9 mouse cellular contexts compared by ENCODE assay signal in genomic region chr2:158178696-158179369, GRCm38 (mm10). TPM values are rescaled to one million over a fixed set of nuclear protein-coding genes. Genes with fewer than 3 reads are reported as not detected.
DNase-seq lines count a peak whose midpoint lies in the region; ATAC-seq lines count a peak whose summit lies in the region.
"Had no signal": no experiment of that assay in that cellular context is flagged by ENCODE, and none has a peak within 500 bp of the region (broad histone marks: within the 10 kb centered on the region; RNA-seq: fewer than 3 reads in every experiment).

No protein-coding gene starts in this region.

- DNase-seq in urinary bladder, adult 18-20 months (ENCODE audit: low spot score in 2 of 2), result peak; percentile 62 to 68
- no peak for DNase-seq in urinary bladder, adult 2 months (ENCODE audit: low spot score)
- peak; percentile 75 for DNase-seq in forebrain, embryonic 10.5 days (ENCODE audit: extremely low spot score, low spot score)
- peak; percentile 84 to 88 for DNase-seq in heart, postnatal 10 days
- peak; percentile 89 to 91 for DNase-seq in kidney, postnatal 25 days
- peak; percentile 61 to 85 for DNase-seq in spleen, postnatal 10 days (ENCODE audit: low spot score in 2 of 2)
- DNase-seq in frontal cortex, postnatal 14 days (ENCODE audit: low spot score in 2 of 2), result no peak

- intact Hi-C loops in heart, postnatal 10 days (cut with DNase I), result no loop called here

- peak overlapping the region; percentile 45 for H3K4me3 ChIP-seq in forebrain, embryonic 10.5 days

- ATAC-seq in megakaryocyte progenitor cell, adult 5-6 weeks (replicated peaks; ENCODE audit: poor library complexity), result peak; percentile 51
- ATAC-seq: Patski had no signal

- no peaks in the 10 kb centered on the region for H3K9me3 ChIP-seq in forebrain, embryonic 10.5 days

- WGBS in forebrain, embryonic 10.5 days, result 11% methylated on average over 19 of the region's 19 CpGs

- peak overlapping the region; percentile 66 for H3K27ac ChIP-seq in forebrain, embryonic 10.5 days

- H3K36me3 ChIP-seq in forebrain, embryonic 10.5 days (replicated peaks), result no peaks in the 10 kb centered on the region

- H3K27me3 ChIP-seq in forebrain, embryonic 10.5 days (ENCODE audit: poor library complexity, severe bottlenecking), result peaks cover 23% of the 10 kb centered on the region
- H3K27me3 ChIP-seq: Patski had no signal

- H3K4me1 ChIP-seq in forebrain, embryonic 10.5 days, result peaks cover 39% of the 10 kb centered on the region

RNA-seq across cellular contexts. Expression of gene Tgm2, which starts 32.6 kb away (rescaled TPM):
- polyA plus RNA-seq in urinary bladder, adult 2 months (2012; rRNA removed), result 218 and 272 TPM in 2 replicates
- polyA plus RNA-seq in forebrain, embryonic 10.5 days (2016; fragmentation: Nextera tagmentation; extraction: Ambion mirVana), result 6.3 and 7.2 TPM in 2 replicates
- 100 to 1,000 TPM; 162 to 208 TPM for total RNA-seq in heart, postnatal 10 days (2021)
- total RNA-seq in megakaryocyte progenitor cell, adult 5-6 weeks (2015), result 0.07 and 0.39 TPM in 2 replicates
- 0.58 and 1.5 TPM in 2 replicates for total RNA-seq in megakaryocyte progenitor cell, adult 5-6 weeks (2017)

RNA-seq across cellular contexts. Expression of gene D630003M21Rik, which starts 50.2 kb away (rescaled TPM):
- 1.9 and 2.5 TPM in 2 replicates for polyA plus RNA-seq in urinary bladder, adult 2 months (2012; rRNA removed)
- polyA plus RNA-seq in forebrain, embryonic 10.5 days (2016; fragmentation: Nextera tagmentation; extraction: Ambion mirVana), result 2.3 and 3.1 TPM in 2 replicates
- 1 to 10 TPM; 8.6 to 8.7 TPM for total RNA-seq in heart, postnatal 10 days (2021)
- not detected in 2 replicates for total RNA-seq in megakaryocyte progenitor cell, adult 5-6 weeks (2015)
- 0.04 TPM in 1 of 2 replicates, not detected in the other for total RNA-seq in megakaryocyte progenitor cell, adult 5-6 weeks (2017)

Comparison
In these comparisons a context has a peak if more than half of its experiments do, and no peak if none do; other contexts are left out.
1. DNase-seq: peak in urinary bladder, adult 18-20 months (2 of 2), forebrain, embryonic 10.5 days (single experiment), heart, postnatal 10 days (2 of 2), kidney, postnatal 25 days (2 of 2) and spleen, postnatal 10 days (2 of 2); none in urinary bladder, adult 2 months (single experiment) and frontal cortex, postnatal 14 days (0 of 2).
2. RNA of gene Tgm2, which starts 32.6 kb away (total RNA-seq): 162 to 208 TPM in heart, postnatal 10 days; 0.07 to 1.5 TPM in megakaryocyte progenitor cell, adult 5-6 weeks; every median in the first group is over 10 times any median in the second.
3. RNA of gene D630003M21Rik, which starts 50.2 kb away (total RNA-seq): 8.6 to 8.7 TPM in heart, postnatal 10 days; 0.04 TPM in megakaryocyte progenitor cell, adult 5-6 weeks; every median in the first group is over 4 times any median in the second.